Mouse (Mus musculus): ENCODE results near the gene Knl1. TPM values are rescaled to one million over a fixed set of nuclear protein-coding genes. Genes with fewer than 3 reads are reported as not detected.

Knl1 gene
- 2.1 TPM for polyA plus RNA-seq (2017; shearing (Covaris generic))

GRCm38 (mm10) chr2:119046649-119047611 lies at the start of gene Knl1:
Gene Knl1 (plus strand): TSS chr2:119047119.

GRCm38 (mm10) chr2:119028941-119029551 lies 17.9 kb upstream of the Knl1 start, which contains the start of gene Ccdc32:
Gene Ccdc32 (minus strand): TSS chr2:119029393.

GRCm38 (mm10) chr2:119034656-119035396 lies 12.1 kb upstream of the Knl1 start, which contains the start of gene Rpusd2:
Gene Rpusd2 (plus strand): TSS chr2:119034790.

GRCm38 (mm10) chr2:119112438-119113112 lies 65.7 kb downstream of the Knl1 start, which contains the start of gene Rad51:
Gene Rad51 (plus strand): TSS chr2:119112793.

Other genes with a start within 250 kb of the Knl1 start
- gene Knstrn, start 233.1 kb upstream of the Knl1 start, polyA plus RNA-seq (2017; shearing (Covaris generic)): 5.8 TPM
- gene Ivd, start 185.2 kb upstream of the Knl1 start, polyA plus RNA-seq (2017; shearing (Covaris generic)): 94.3 TPM
- gene Bahd1, start 146.7 kb upstream of the Knl1 start, polyA plus RNA-seq (2017; shearing (Covaris generic)): 21.3 TPM
- gene Chst14, start 120.6 kb upstream of the Knl1 start, polyA plus RNA-seq (2017; shearing (Covaris generic)): 1.4 TPM
- 13.4 TPM for gene Ccdc32, start 17.7 kb upstream of the Knl1 start, polyA plus RNA-seq (2017; shearing (Covaris generic))
- gene Rpusd2, start 12.3 kb upstream of the Knl1 start, polyA plus RNA-seq (2017; shearing (Covaris generic)): 3.7 TPM
- 2.6 TPM for gene Rad51, start 65.7 kb downstream of the Knl1 start, polyA plus RNA-seq (2017; shearing (Covaris generic))
- 26.3 TPM for gene Rmdn3, start 109.9 kb downstream of the Knl1 start, polyA plus RNA-seq (2017; shearing (Covaris generic))
- gene Gchfr, start 120.7 kb downstream of the Knl1 start, polyA plus RNA-seq (2017; shearing (Covaris generic)): not detected
- 1.1 TPM for gene Gm14137, start 127.4 kb downstream of the Knl1 start, polyA plus RNA-seq (2017; shearing (Covaris generic))
- 31.1 TPM for gene Zfyve19, start 161.5 kb downstream of the Knl1 start, polyA plus RNA-seq (2017; shearing (Covaris generic))
- gene Dnajc17, start 161.7 kb downstream of the Knl1 start, polyA plus RNA-seq (2017; shearing (Covaris generic)): 17.9 TPM
- gene Ppp1r14d, start 182.8 kb downstream of the Knl1 start, polyA plus RNA-seq (2017; shearing (Covaris generic)): not detected
- not detected for gene Spint1, start 190.2 kb downstream of the Knl1 start, polyA plus RNA-seq (2017; shearing (Covaris generic))
- gene Rhov, start 224.2 kb downstream of the Knl1 start, polyA plus RNA-seq (2017; shearing (Covaris generic)): not detected
- gene Vps18, start 241.6 kb downstream of the Knl1 start, polyA plus RNA-seq (2017; shearing (Covaris generic)): 16.3 TPM

All from naive thymus-derived CD4-positive, alpha-beta T cell, adult 5 months (primary cell).